7 mouse cellular contexts compared by ENCODE assay signal in the genomic region with DNA sequence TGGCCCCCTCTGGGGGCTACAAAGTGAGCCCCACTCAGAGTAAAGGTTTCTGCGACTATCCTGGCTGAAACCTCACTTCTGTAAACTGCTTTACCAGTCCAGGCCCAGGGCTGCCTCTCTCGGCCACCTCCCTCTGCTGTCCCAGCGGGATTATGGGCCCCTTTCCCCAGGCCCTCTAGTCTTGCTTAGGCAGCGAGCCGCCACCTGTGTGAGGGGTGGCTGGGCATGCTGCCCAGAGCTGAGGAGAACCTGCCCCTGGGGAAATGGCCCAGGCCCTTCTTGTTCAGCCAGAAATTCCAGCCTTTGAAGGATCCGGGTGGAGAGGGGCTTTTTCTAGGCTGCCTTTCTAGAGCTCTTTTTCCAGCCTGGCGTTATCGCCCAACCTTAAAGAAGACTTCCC. TPM values are rescaled to one million over a fixed set of nuclear protein-coding genes. Genes with fewer than 3 reads are reported as not detected.
DNase-seq lines count a peak whose midpoint lies in the region; ATAC-seq lines count a peak whose summit lies in the region.

No protein-coding gene starts in this region.

- no peak overlapping the region for H3K4me2 ChIP-seq in midbrain, embryonic 13.5 days (replicated peaks)
- no peak overlapping the region for H3K4me2 ChIP-seq in midbrain, embryonic 15.5 days
- no peak overlapping the region for H3K4me2 ChIP-seq in forebrain, embryonic 14.5 days (ENCODE audit: low read length)
- H3K4me2 ChIP-seq in limb, embryonic 12.5 days = no peak overlapping the region

- H3K9me3 ChIP-seq in midbrain, embryonic 13.5 days = no peaks in the 10 kb centered on the region
- no peaks in the 10 kb centered on the region for H3K9me3 ChIP-seq in midbrain, embryonic 15.5 days
- H3K9me3 ChIP-seq in forebrain, embryonic 14.5 days (replicated peaks; ENCODE audit: control insufficient read depth, low read length) = no peaks in the 10 kb centered on the region
- no peaks in the 10 kb centered on the region for H3K9me3 ChIP-seq in limb, embryonic 12.5 days

- ATAC-seq in midbrain, embryonic 13.5 days = 0 out of 2 replicates have a peak, but pooled peaks have one; percentile 43
- no peak for ATAC-seq in midbrain, embryonic 15.5 days (replicated peaks)
- peak; percentile 74; the same call in 1 of the 2 replicates for ATAC-seq in forebrain, embryonic 14.5 days
- ATAC-seq in limb, embryonic 12.5 days (ENCODE audit: insufficient number of reproducible peaks, insufficient read depth, low FRiP score, low TSS enrichment, low read depth) = no peak

- WGBS in midbrain, embryonic 13.5 days = 49% methylated on average over 8 of the region's 8 CpGs
- 42% methylated on average over 8 of the region's 8 CpGs for WGBS in midbrain, embryonic 15.5 days
- WGBS in forebrain, embryonic 14.5 days = 25% methylated on average over 8 of the region's 8 CpGs
- WGBS in limb, embryonic 12.5 days = 45% methylated on average over 8 of the region's 8 CpGs

- H3K9ac ChIP-seq in midbrain, embryonic 13.5 days (replicated peaks) = no peak overlapping the region
- no peak overlapping the region for H3K9ac ChIP-seq in midbrain, embryonic 15.5 days
- no peak overlapping the region; the same call in 1 of the 2 replicates for H3K9ac ChIP-seq in forebrain, embryonic 14.5 days (ENCODE audit: low read length)
- no peak overlapping the region for H3K9ac ChIP-seq in limb, embryonic 12.5 days (replicated peaks)

- no peaks in the 10 kb centered on the region for H3K27me3 ChIP-seq in midbrain, embryonic 13.5 days
- no peaks in the 10 kb centered on the region for H3K27me3 ChIP-seq in midbrain, embryonic 15.5 days (replicated peaks)
- no peaks in the 10 kb centered on the region for H3K27me3 ChIP-seq in forebrain, embryonic 14.5 days (replicated peaks; ENCODE audit: control insufficient read depth, insufficient read depth, low read length)
- H3K27me3 ChIP-seq in limb, embryonic 12.5 days = no peaks in the 10 kb centered on the region

- peaks cover 9% of the 10 kb centered on the region; the same call in 1 of the 2 replicates for H3K4me1 ChIP-seq in midbrain, embryonic 13.5 days (replicated peaks)
- 0 out of 2 replicates have a peak, but pooled peaks cover 6% of the 10 kb centered on the region for H3K4me1 ChIP-seq in midbrain, embryonic 15.5 days
- peaks cover 6% of the 10 kb centered on the region for H3K4me1 ChIP-seq in forebrain, embryonic 14.5 days (ENCODE audit: control insufficient read depth, insufficient read depth, low read length)
- peaks cover 7% of the 10 kb centered on the region for H3K4me1 ChIP-seq in limb, embryonic 12.5 days (replicated peaks)

- DNase-seq in forebrain, embryonic 14.5 days (ENCODE audit: low spot score) = peak; percentile 66
- DNase-seq in testis, postnatal 10 days (ENCODE audit: low spot score) = peak; percentile 65
- no peak for DNase-seq in frontal cortex, postnatal 10 days (ENCODE audit: low spot score in 2 of 2)
- no peak for DNase-seq in layer of hippocampus, adult 9-11 months

- H3K27ac ChIP-seq in midbrain, embryonic 13.5 days = no peak overlapping the region; the same call in 1 of the 2 replicates
- H3K27ac ChIP-seq in midbrain, embryonic 15.5 days = no peak overlapping the region
- H3K27ac ChIP-seq in forebrain, embryonic 14.5 days (ENCODE audit: low read depth, low read length) = peak overlapping the region; percentile 59; the same call in 1 of the 2 replicates
- H3K27ac ChIP-seq in limb, embryonic 12.5 days = peak overlapping the region; percentile 41

- no peaks in the 10 kb centered on the region for H3K36me3 ChIP-seq in midbrain, embryonic 13.5 days
- no peaks in the 10 kb centered on the region for H3K36me3 ChIP-seq in midbrain, embryonic 15.5 days (replicated peaks)
- H3K36me3 ChIP-seq in forebrain, embryonic 14.5 days (ENCODE audit: control insufficient read depth, insufficient read depth, low read length) = no peaks in the 10 kb centered on the region
- no peaks in the 10 kb centered on the region for H3K36me3 ChIP-seq in limb, embryonic 12.5 days

- H3K4me3 ChIP-seq in midbrain, embryonic 13.5 days (replicated peaks) = no peak overlapping the region
- H3K4me3 ChIP-seq in midbrain, embryonic 15.5 days = no peak overlapping the region
- no peak overlapping the region for H3K4me3 ChIP-seq in forebrain, embryonic 14.5 days (ENCODE audit: low read depth, low read length)
- H3K4me3 ChIP-seq in limb, embryonic 12.5 days (replicated peaks) = no peak overlapping the region

RNA-seq across cellular contexts. Expression of a gene that starts 35.6 kb away (rescaled TPM):
- polyA plus RNA-seq in midbrain, embryonic 13.5 days (2015; fragmentation: Nextera tagmentation; extraction: Ambion mirVana) = 33.0 and 33.2 TPM in 2 replicates
- 27.3 and 31.2 TPM in 2 replicates for polyA plus RNA-seq in midbrain, embryonic 15.5 days (2015; fragmentation: Nextera tagmentation; extraction: Ambion mirVana)
- polyA plus RNA-seq in forebrain, embryonic 14.5 days (2014; fragmentation: Nextera tagmentation; extraction: Ambion mirVana) = 32.4 and 37.5 TPM in 2 replicates
- polyA plus RNA-seq in limb, embryonic 12.5 days (2016; fragmentation: Nextera tagmentation; extraction: Ambion mirVana) = 36.8 and 37.1 TPM in 2 replicates

Comparison
In these comparisons a context has a peak if more than half of its experiments do, and no peak if none do; other contexts are left out.
1. ATAC-seq: peak in midbrain, embryonic 13.5 days (single experiment) and forebrain, embryonic 14.5 days (single experiment); none in midbrain, embryonic 15.5 days (single experiment) and limb, embryonic 12.5 days (single experiment).
2. H3K27ac ChIP-seq: peak in forebrain, embryonic 14.5 days (single experiment) and limb, embryonic 12.5 days (single experiment); none in midbrain, embryonic 13.5 days (single experiment) and midbrain, embryonic 15.5 days (single experiment).
3. DNase-seq: peak in forebrain, embryonic 14.5 days (single experiment) and testis, postnatal 10 days (single experiment); none in frontal cortex, postnatal 10 days (0 of 2) and layer of hippocampus, adult 9-11 months (single experiment).